8 mouse cellular contexts compared by ENCODE assay signal in genomic region chr5:135669741-135670275, GRCm38 (mm10). TPM values are rescaled to one million over a fixed set of nuclear protein-coding genes. Genes with fewer than 3 reads are reported as not detected.
A peak's percentile ranks its signal among the peaks of the same experiment; 100 is the strongest.
DNase-seq lines count a peak whose midpoint lies in the region; ATAC-seq and TF ChIP-seq lines count a peak whose summit lies in the region.

Gene Por, plus strand, starts transcription at chr5:135670033.

- H3K4me1 ChIP-seq in hindbrain, postnatal 0 days (ENCODE audit: insufficient read depth, low read length), result no peaks in the 10 kb centered on the region
- peaks cover 20% of the 10 kb centered on the region for H3K4me1 ChIP-seq in liver, embryonic 12.5 days
- peaks cover 17% of the 10 kb centered on the region for H3K4me1 ChIP-seq in neural tube, embryonic 12.5 days

- H3K27me3 ChIP-seq in hindbrain, postnatal 0 days (ENCODE audit: insufficient read depth, low read length), result no peaks in the 10 kb centered on the region
- H3K27me3 ChIP-seq in liver, embryonic 12.5 days (replicated peaks), result no peaks in the 10 kb centered on the region
- H3K27me3 ChIP-seq in neural tube, embryonic 12.5 days (replicated peaks), result no peaks in the 10 kb centered on the region

- H3K36me3 ChIP-seq in hindbrain, postnatal 0 days (ENCODE audit: insufficient read depth, low read length), result no peaks in the 10 kb centered on the region
- no peaks in the 10 kb centered on the region for H3K36me3 ChIP-seq in liver, embryonic 12.5 days
- H3K36me3 ChIP-seq in neural tube, embryonic 12.5 days, result no peaks in the 10 kb centered on the region

- H3K9me3 ChIP-seq in hindbrain, postnatal 0 days (ENCODE audit: low read length), result no peaks in the 10 kb centered on the region; the same call in 1 of the 2 replicates
- no peaks in the 10 kb centered on the region for H3K9me3 ChIP-seq in liver, embryonic 12.5 days (replicated peaks)
- no peaks in the 10 kb centered on the region for H3K9me3 ChIP-seq in neural tube, embryonic 12.5 days

- no peak within 1 kb of the TSS for H3K9ac ChIP-seq in hindbrain, postnatal 0 days (replicated peaks; ENCODE audit: low read length)
- H3K9ac ChIP-seq in liver, embryonic 12.5 days, result no peak within 1 kb of the TSS
- no peak within 1 kb of the TSS for H3K9ac ChIP-seq in neural tube, embryonic 12.5 days

- H3K27ac ChIP-seq in hindbrain, postnatal 0 days, result no peak within 1 kb of the TSS
- H3K27ac ChIP-seq in liver, embryonic 12.5 days, result no peak within 1 kb of the TSS
- H3K27ac ChIP-seq in neural tube, embryonic 12.5 days, result no peak within 1 kb of the TSS

- no peak for TF ChIP-seq CTCF in hindbrain, postnatal 0 days (IDR thresholded peaks at IDR 0.05; ENCODE audit: low read depth)

- 20% methylated on average over 9 of the region's 9 CpGs for WGBS in hindbrain, postnatal 0 days
- 23% methylated on average over 9 of the region's 9 CpGs for WGBS in liver, embryonic 12.5 days (ENCODE audit: insufficient replicate concordance)
- WGBS in neural tube, embryonic 12.5 days, result 24% methylated on average over 9 of the region's 9 CpGs

- no peak within 1 kb of the TSS for H3K4me3 ChIP-seq in hindbrain, postnatal 0 days (ENCODE audit: low read length)
- no peak within 1 kb of the TSS for H3K4me3 ChIP-seq in liver, embryonic 12.5 days
- no peak within 1 kb of the TSS for H3K4me3 ChIP-seq in neural tube, embryonic 12.5 days

- peak; percentile 42 to 50 for DNase-seq in kidney, adult 8-10 months
- DNase-seq in kidney, adult 18-20 months, result no peak
- DNase-seq in adrenal gland, postnatal 25 days, result no peak
- no peak for DNase-seq in gastrocnemius, adult 8-10 months (ENCODE audit: low spot score in 2 of 2)
- no peak for DNase-seq in hindbrain, postnatal 0 days (ENCODE audit: low spot score)
- no peak for DNase-seq in ovary, postnatal 36 days (ENCODE audit: low spot score)

- H3K4me2 ChIP-seq in hindbrain, postnatal 0 days (ENCODE audit: low read depth, low read length), result no peak within 1 kb of the TSS
- peak within 1 kb of the TSS; percentile 31 for H3K4me2 ChIP-seq in liver, embryonic 12.5 days
- H3K4me2 ChIP-seq in neural tube, embryonic 12.5 days (replicated peaks), result no peak within 1 kb of the TSS

- no peak for ATAC-seq in hindbrain, postnatal 0 days
- ATAC-seq in liver, embryonic 12.5 days, result peak; percentile 71
- no peak for ATAC-seq in neural tube, embryonic 12.5 days (ENCODE audit: low FRiP score, low read depth)

RNA-seq across cellular contexts. Expression of gene Por, which starts in this region (rescaled TPM):
- total RNA-seq in adrenal gland, postnatal 25 days (2021), result 258 and 276 TPM in 2 replicates
- 10 to 100 TPM; 32.8 to 36.4 (median 35.9) TPM for total RNA-seq in gastrocnemius, adult 8-10 months (2022)
- total RNA-seq in hindbrain, postnatal 0 days (2014; rRNA removed), result 71.7 and 71.8 TPM in 2 replicates
- polyA plus RNA-seq in hindbrain, postnatal 0 days (2015; fragmentation: Nextera tagmentation; extraction: Ambion mirVana), result 69.3 and 71.4 TPM in 2 replicates
- 34.7 and 36.6 TPM in 2 replicates for polyA plus RNA-seq in liver, embryonic 12.5 days (2016; fragmentation: Nextera tagmentation; extraction: Ambion mirVana)
- polyA plus RNA-seq in neural tube, embryonic 12.5 days (2016; fragmentation: Nextera tagmentation; extraction: Ambion mirVana), result 112 and 113 TPM in 2 replicates

Comparison
In these comparisons a context has a peak if more than half of its experiments do, and no peak if none do; other contexts are left out.
1. DNase-seq: peak in kidney, adult 8-10 months (2 of 2); none in kidney, adult 18-20 months (single experiment), adrenal gland, postnatal 25 days (single experiment), gastrocnemius, adult 8-10 months (0 of 2), hindbrain, postnatal 0 days (single experiment) and ovary, postnatal 36 days (single experiment).